Mouse (Mus musculus) heart, postnatal 4 days (tissue): ENCODE measurements around the gene Aurka. TPM values are rescaled to one million over a fixed set of nuclear protein-coding genes. Genes with fewer than 3 reads are reported as not detected.

Source experiments
- DNase-seq: peaks from one replicate; pipeline ENCODE4 v3.0.0; 2021
- total RNA-seq, 2 experiments: library from RNA; stranded (reverse); gene quantifications; 2 replicates each; pipeline ENCODE4 v1.2.3; 2021

Aurka gene
- total RNA-seq, 2 experiments from 2014 or later: 38.5 to 44.6 TPM

GRCm38 (mm10) chr2:172328248-172328647, 42.1 kb downstream of the Aurka start:
- DNase-seq: no peak

GRCm38 (mm10) chr2:172320878-172321277, 49.5 kb downstream of the Aurka start:
- DNase-seq: peak; percentile 85

- no peak for DNase-seq
These were observed 58.6 kb downstream of the Aurka start for GRCm38 (mm10) chr2:172311731-172312130.

DNA sequence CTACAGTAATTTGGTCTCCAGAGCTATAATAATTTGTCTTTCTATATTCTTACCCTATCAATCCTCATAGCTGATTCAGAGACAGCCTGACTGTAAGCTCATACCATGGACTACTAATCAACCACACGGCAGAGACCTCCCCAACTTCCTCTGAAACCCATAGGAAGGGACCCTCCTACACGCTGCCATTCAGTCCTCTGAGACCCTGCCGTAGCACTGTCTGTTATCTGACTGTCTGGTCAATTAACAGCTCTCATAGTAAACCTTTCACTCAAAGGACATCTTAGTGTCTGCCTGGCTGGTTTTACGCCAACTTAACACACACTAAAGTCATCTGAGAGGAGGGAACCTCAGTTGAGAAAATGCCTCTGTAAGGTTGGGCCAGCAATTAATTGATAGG, 63.8 kb downstream of the Aurka start:
- DNase-seq: no peak

Other genes with a start within 250 kb of the Aurka start
- not detected for gene Mc3r, start 122.0 kb downstream of the Aurka start, total RNA-seq
- gene Fam210b, start 25.0 kb downstream of the Aurka start, total RNA-seq: 1 to 10 TPM; 7.3 to 8.1 TPM
- 10 to 100 TPM; 29.8 to 31.4 TPM for gene Cstf1, start 146 bp upstream of the Aurka start, total RNA-seq
- gene Cass4, start 23.3 kb upstream of the Aurka start, total RNA-seq: under 1 TPM; 0.27 to 0.29 TPM
- 10 to 100 TPM; 39.3 to 41.1 TPM for gene Rtf2, start 70.0 kb upstream of the Aurka start, total RNA-seq
- not detected for gene Gcnt7, start 88.1 kb upstream of the Aurka start, total RNA-seq
- under 1 TPM in 1 of 2 experiments, not detected in 1; 0.55 TPM for gene Fam209, start 102.0 kb upstream of the Aurka start, total RNA-seq
- not detected for gene Tfap2c, start 179.1 kb upstream of the Aurka start, total RNA-seq